Mouse (Mus musculus) CH12.LX (cell line): Measurements from ENCODE around the gene Snx3.

Experiments used
- BHLHE40 ChIP-seq: IDR thresholded peaks from 2 replicates; pipeline ENCODE4 v1.6.1; 2011; ENCODE audit warnings: mild to moderate bottlenecking, low read depth, low read length, improper control_type of control experiment
- HCFC1 ChIP-seq: IDR thresholded peaks from 2 replicates; pipeline ENCODE4 v1.6.1; 2012; ENCODE audit warnings: low read depth, mild to moderate bottlenecking, inconsistent platforms, low read length, improper control_type of control experiment
- MYC ChIP-seq: IDR thresholded peaks from 2 replicates; pipeline ENCODE4 v1.6.1; 2011; ENCODE audit warnings: low read depth, mild to moderate bottlenecking, improper control_type of control experiment, low read length
- POLR2A ChIP-seq: IDR thresholded peaks from 2 replicates; pipeline ENCODE4 v1.6.1; 2011; ENCODE audit warnings: low read depth, mild to moderate bottlenecking, improper control_type of control experiment, low read length
- RCOR1 ChIP-seq: conservative IDR thresholded peaks from 2 replicates; pipeline ENCODE4 v1.6.1; 2012; ENCODE audit warnings: low read depth, mild to moderate bottlenecking, inconsistent platforms, low read length, improper control_type of control experiment

DNA sequence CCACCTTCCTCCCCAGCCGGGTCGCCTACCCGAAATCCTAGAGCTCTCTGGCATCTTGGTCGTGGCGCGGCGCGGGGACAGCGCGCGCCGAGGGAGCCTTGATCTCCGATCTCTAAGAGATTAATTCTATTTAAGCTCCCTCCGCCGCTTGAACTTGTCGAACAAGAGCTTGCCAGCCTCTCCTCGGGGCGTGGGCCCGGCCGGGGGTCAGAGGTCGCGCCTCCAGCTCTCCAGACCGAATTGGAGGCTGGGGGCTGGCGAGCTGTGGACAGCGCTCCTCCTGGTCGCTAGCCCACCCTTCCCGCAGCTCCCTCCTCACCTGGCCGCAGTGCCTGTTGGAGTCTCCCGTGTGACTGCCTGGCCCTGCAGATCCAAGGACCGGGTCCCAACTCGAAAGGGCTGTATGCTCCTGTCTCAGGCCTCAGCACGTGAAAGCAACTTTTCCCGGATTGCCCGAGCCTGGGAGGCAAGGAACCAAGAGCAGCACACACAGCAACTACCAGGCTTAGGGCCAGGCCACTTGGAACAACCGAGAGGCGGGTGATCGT lies 82.7 kb downstream of the Snx3 start:
- no peak for TF ChIP-seq HCFC1
- TF ChIP-seq BHLHE40: no peak
- TF ChIP-seq POLR2A: no peak
- no peak for TF ChIP-seq MYC
- TF ChIP-seq RCOR1: no peak
